Mouse (Mus musculus): ENCODE data around the gene Ankrd31.
A peak's percentile ranks its signal among the peaks of the same experiment; 100 is the strongest.

DNA sequence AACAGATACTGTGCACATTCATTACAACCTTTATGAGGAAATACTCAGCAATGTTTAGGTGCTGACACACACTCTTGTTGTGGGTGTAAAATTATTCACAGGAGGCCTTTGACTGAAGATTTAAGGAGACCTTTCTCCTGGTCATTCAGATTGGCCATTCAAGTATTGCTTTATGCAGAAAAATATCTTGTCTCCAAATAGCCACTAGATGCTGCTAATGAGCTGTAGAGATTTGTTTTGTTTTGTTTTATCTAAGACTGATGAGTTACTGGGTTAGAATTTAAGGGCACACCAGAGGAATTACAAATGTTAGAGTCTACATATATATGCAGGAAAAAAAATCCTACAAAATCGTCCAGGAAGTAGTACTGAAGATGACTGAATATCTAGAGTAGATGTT, 12.9 kb upstream of the Ankrd31 start:
- TF ChIP-seq CTCF (IDR thresholded peaks at IDR 0.05; ENCODE audit: low read depth) (peak; percentile 47), EP300 (IDR thresholded peaks at IDR 0.05; ENCODE audit: low read depth) (no peak)

Data from heart, postnatal 0 days (tissue).